Mouse (Mus musculus) embryo, embryonic 10 days (tissue): Measurements from ENCODE around the gene Aff3.

Experiments used
- DNase-seq: peaks from one replicate; pipeline ENCODE4 v3.0.0-alpha.2; 2015; ENCODE audit warnings: low spot score

Gene Aff3

GRCm38 (mm10) chr1:38237027-38237787 is 427.5 kb downstream of the Aff3 start:
- DNase-seq, result no peak

- DNase-seq, result no peak
These were observed 431.6 kb downstream of the Aff3 start for GRCm38 (mm10) chr1:38233121-38233520.

DNA sequence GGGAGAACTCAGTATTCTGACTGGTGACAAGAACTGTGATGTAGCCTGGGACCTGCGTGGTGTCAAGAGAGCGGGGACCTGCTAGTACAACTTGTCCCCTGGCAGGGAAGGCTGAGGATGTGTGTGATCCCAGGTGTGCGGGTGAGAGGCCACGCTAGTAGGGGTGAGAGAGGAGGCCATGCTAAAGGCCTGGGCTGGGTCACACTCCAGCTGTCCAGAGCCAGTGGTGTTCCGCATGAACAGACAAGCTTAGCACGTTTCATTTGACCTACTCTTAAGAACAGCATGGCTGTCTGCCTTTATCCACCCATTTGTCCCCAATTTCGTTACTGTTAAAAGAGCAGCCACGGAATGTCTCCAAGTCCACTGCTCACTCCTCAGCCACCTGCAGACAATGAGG is 434.7 kb downstream of the Aff3 start:
- no peak for DNase-seq

GRCm38 (mm10) chr1:38228806-38229205 is 435.9 kb downstream of the Aff3 start:
- DNase-seq, result no peak

DNA sequence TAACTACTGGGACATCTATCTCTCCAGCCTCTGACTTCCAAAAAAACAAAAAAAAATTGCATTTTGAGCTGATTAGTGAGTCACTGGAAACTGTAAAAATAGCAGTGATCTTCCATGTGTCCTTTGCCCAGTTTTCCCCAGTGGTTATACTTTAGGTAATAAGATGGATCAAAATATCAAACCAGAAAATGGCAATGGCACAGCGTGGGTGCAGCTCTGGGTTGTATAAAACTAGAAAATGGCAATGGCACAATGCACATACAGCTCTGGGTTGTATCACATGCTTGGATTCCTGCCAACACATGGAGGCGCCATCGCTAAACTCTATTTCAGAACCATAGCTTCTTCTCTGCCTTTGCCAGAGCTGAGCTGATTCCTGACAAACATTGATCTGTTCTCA is 439.6 kb downstream of the Aff3 start:
- no peak for DNase-seq

DNA sequence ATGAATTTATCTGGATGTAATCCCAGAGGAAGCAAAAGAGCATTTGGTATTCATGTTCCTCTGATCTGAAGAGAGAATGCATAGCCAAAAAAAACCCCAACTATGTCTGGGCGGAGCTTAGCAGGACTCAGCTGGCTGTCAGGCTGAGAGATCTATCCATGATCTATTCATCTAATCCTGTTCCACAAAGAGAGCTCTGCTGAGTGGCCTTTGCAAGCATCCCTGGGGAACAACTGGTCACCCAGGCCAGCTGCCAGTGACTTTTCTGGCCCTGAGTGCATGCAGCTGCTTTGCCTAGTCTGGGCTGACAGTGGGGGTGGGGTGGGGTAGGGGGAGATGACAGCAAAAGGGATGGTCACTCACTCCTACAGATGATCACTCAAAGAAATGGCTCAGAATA is 442.6 kb downstream of the Aff3 start:
- no peak for DNase-seq

DNA sequence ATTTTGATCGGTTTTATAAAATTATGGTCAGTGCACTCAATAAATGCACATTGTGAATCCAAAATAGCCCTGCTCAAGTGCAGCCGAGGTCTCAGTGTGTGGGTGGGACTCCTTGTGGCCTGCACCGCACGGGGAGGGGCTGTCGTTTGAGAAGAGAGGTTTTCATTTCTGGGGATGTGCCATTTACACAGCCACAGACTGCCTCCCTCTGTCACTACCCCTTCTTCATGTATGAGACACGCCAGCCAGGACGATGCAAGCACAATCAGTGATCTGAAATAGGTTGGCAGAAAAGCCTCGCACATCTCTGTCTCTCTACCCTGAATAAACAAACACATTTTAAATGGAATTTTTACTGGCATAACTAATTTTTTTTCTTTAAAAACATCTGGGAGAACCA is 443.3 kb downstream of the Aff3 start:
- no peak for DNase-seq

- DNase-seq, result peak; percentile 47
These were observed 446.6 kb downstream of the Aff3 start for GRCm38 (mm10) chr1:38217912-38218795.

GRCm38 (mm10) chr1:38217098-38217497 is 447.7 kb downstream of the Aff3 start:
- no peak for DNase-seq

- no peak for DNase-seq
These were observed 451.4 kb downstream of the Aff3 start for GRCm38 (mm10) chr1:38213377-38213776.

- DNase-seq, result no peak
These were observed 452.4 kb downstream of the Aff3 start for GRCm38 (mm10) chr1:38212386-38212785.

DNA sequence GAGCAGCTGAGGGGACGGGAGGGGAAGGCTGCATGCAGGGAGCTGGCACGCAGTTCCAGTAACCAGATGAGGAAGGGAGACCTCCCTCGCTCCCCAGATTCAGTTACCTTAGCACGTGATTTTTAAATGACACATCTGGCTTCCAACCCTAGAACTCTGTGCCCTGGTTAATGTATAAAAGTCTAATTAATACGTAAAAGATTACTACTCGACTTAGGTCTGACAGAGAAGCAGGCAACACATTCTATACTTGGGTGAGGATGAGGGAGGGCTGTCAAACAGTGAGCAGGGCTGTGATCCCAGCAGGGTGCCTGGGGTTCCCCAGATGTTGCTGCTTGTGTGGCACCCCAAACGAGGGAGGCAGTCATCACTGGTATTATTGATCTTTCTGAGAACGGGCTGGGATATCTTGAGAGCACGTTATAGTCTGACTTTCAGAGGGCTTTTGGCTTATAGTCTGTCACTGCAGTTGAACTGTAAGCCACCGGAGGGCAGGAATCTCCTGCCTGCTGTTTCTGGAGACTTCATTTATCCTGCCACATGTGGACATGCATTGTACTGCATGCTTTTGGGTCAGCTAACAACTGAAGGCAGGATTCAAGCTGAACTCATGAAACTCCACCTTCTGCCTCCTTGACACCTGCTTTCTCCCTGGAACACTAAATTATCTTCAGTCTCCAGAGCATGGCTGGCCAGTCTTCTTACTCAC is 462.1 kb downstream of the Aff3 start:
- DNase-seq, result peak; percentile 75

DNA sequence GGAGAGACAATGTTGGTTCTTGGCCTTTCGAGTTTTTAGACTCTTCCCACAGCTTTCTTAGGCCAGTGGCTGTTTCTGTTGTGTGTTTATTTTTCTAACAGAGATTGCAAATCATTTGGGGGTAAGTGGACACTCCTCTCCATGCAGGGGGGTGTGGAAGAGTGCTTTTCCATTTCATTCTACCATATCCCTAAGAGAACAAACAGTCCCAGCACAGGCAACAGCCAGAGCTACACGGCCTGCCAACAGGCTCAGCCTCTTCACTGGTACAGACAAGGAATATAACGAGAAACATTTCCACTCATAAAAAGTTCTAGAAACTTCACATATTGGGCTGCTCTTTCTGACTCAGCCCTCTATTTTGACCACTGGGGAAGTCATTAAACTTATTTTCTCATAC is 463.0 kb downstream of the Aff3 start:
- no peak for DNase-seq

DNA sequence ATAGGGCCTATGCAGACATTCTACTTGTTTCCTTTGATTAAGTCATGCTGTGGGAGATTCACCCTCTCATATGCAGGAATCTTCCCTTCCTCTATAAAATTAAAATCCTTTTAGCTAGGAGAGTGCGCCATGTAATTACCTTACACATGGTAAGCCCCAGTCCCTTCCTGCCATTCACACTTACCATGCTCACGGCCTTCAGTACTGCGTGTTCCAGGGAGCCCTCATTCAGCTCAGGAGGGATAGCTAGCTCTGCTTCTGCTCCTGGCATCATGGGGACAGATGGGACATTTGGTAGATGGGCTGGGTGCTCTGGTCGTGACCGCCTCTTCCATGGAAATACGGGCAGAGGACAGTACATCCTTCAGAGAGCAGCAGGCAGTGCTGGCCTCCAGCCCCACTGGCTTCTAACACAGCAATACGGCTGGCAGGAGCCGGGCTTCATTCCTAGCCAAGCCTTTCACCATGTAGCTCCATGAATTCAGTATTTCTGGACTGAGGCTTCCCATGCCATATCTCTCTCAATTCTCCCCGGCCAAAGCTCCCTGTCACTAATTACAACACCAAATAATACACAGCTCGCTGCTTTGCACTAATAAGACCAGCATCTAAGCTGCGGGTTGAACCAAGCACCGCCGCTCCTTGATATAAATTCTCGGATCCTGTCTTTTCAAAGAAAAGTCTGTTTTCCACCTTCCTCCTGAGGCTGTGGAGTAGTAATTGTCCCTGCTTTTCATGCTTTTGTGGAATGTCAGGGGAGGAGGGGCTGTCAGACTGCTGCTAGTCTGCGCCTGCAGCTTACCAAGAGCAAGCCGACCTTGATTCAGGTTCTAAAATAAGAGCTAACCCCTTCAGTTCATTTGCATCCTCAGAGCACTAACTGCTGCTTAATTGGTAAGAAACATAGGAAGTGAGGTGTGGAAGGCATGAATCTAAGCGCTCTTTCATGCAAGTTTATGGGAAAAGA is 464.8 kb downstream of the Aff3 start:
- DNase-seq, result peak; percentile 39

DNA sequence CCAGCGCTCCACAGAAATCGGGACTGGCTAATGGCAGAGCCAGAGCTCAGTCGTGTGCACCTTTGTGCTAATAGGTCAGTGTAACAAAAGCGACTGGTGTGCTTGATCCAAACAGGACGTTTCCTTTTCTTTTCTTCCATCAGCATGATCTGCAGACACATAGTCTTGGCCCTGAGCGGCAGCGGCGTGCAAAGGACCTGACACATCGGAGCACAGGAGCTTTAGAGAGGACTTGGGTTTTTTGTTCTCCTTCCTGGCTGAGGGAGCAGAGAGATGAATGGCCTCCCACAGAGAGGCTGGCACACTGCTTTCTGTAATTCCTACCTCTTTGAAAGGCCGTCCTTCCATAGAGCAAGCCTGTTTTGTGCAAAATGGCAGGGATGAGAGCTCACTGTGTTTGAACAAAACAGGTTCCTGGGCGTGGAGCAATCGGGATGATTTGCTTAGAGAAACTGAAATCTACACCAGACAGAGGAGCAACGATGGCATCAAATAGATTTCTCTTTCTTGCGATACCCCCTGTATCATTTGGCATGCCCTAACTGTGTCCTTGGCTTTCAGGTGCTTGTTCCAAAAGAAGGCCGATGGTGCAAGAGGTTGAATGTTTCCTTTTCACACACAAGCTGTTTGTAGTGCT is 466.2 kb downstream of the Aff3 start:
- peak; percentile 45 for DNase-seq

DNA sequence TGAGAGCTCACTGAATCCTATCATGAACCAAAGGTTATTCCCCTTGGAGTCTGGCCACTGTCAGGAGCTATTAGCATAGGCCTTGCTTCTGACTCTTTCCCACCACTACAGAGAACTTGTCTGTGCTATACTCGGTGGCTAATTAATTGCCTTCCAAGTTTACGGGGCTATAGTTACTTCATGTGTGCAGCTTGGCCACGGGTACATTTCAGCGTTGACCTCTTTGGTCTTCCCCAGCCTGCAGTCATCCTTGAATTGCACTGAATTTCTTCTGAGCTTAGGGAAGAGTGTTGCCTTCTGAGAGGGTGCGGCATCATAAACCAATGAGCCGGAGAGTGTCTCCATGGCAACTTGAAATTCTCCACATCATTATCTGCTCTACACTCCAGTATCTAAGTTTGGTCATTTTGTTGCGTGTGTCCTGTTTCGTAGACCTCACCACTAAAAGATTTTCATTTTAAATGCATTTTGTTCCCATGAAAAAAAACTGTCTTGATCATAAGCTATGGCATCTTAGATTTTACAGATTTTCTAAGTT is 467.5 kb downstream of the Aff3 start:
- DNase-seq, result no peak

GRCm38 (mm10) chr1:38195721-38196120 is 469.0 kb downstream of the Aff3 start:
- no peak for DNase-seq

- no peak for DNase-seq
These were observed 478.6 kb downstream of the Aff3 start for GRCm38 (mm10) chr1:38186227-38186545.

- DNase-seq, result peak; percentile 93
These were observed 479.1 kb downstream of the Aff3 start for GRCm38 (mm10) chr1:38185517-38186226.

DNA sequence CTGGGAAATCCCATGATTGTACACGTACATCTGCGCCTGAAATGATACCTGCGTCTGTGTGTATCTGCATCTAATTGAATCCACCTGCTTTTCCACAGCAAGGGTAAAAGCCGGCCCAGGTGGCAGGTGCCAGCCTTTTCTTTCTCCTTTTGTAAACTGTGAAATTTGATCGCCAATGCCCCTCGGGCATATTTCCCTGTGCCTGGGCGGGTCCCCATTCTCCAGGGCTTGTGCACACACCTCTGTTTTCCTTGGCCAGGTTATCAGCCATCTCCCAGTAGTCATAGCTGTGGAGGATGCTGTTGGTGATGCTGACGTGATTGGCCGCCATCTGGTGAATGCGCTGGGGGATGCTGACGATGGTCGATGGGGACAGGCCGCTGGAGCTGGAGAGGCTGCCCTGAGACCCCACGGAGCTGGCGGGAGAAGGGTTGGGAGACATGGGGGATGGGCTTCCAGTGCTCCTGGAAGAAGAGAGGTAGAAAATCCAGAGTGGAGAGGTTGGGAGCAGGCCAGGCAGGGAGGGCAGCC is 483.7 kb downstream of the Aff3 start:
- no peak for DNase-seq
